Mouse (Mus musculus): Measurements from ENCODE around the gene Ssh3. TPM values are rescaled to one million over a fixed set of nuclear protein-coding genes. Genes with fewer than 3 reads are reported as not detected.

The Ssh3 gene
- polyA plus RNA-seq, 1 experiment from 2014 or later: 22.7 TPM

GRCm38 (mm10) chr19:4290749-4291148 lies 21.8 kb upstream of the Ssh3 start:
- H3K27me3 ChIP-seq (replicated peaks; ENCODE audit: insufficient read depth, low read length): no peaks in the 10 kb centered on the region
- ATAC-seq: no peak
- no peak overlapping the region for H3K27ac ChIP-seq (ENCODE audit: low read length)
- 79% methylated on average over 15 of the region's 15 CpGs for WGBS
- no peak overlapping the region for H3K4me3 ChIP-seq (ENCODE audit: low read depth, low read length)
- TF ChIP-seq EP300 (IDR thresholded peaks at IDR 0.05): no peak
- TF ChIP-seq CTCF (IDR thresholded peaks at IDR 0.05): no peak
- no peaks in the 10 kb centered on the region for H3K9me3 ChIP-seq (ENCODE audit: low read length)
- H3K4me2 ChIP-seq (replicated peaks; ENCODE audit: low read depth, low read length): no peak overlapping the region
- H3K9ac ChIP-seq (replicated peaks; ENCODE audit: low read depth): no peak overlapping the region
- DNase-seq (ENCODE audit: low spot score): no peak
- H3K4me1 ChIP-seq (ENCODE audit: insufficient read depth, low read depth, low read length): no peaks in the 10 kb centered on the region; the same call in 1 of the 2 replicates
- peaks cover 58% of the 10 kb centered on the region for H3K36me3 ChIP-seq (ENCODE audit: insufficient read depth, low read length)

- 40% methylated on average over 7 of the region's 7 CpGs for WGBS
- no peak overlapping the region for H3K27ac ChIP-seq (ENCODE audit: low read length)
Measured at GRCm38 (mm10) chr19:4283653-4284052, 14.7 kb upstream of the Ssh3 start.

GRCm38 (mm10) chr19:4282898-4283553 lies 14.0 kb upstream of the Ssh3 start, which contains the start of gene Ankrd13d:
Gene Ankrd13d, minus strand, starts transcription at chr19:4283137.
- Histone ChIP-seq H3K4me2 (replicated peaks; ENCODE audit: low read depth, low read length) (peak within 1 kb of the TSS; percentile 91), H3K27ac (ENCODE audit: low read length) (no peak within 1 kb of the TSS), H3K27me3 (replicated peaks; ENCODE audit: insufficient read depth, low read length) (no peaks in the 10 kb centered on the region), H3K36me3 (ENCODE audit: insufficient read depth, low read length) (peaks cover 14% of the 10 kb centered on the region; the same call in 1 of the 2 replicates), H3K9ac (replicated peaks; ENCODE audit: low read depth) (no peak within 1 kb of the TSS), H3K9me3 (ENCODE audit: low read length) (no peaks in the 10 kb centered on the region), H3K4me1 (ENCODE audit: insufficient read depth, low read depth, low read length) (no peaks in the 10 kb centered on the region), H3K4me3 (ENCODE audit: low read depth, low read length) (peak within 1 kb of the TSS; percentile 59)
- DNase-seq (ENCODE audit: low spot score) (peak; percentile 94), ATAC-seq (peak; percentile 97)
- WGBS: 2% methylated on average over 46 of the region's 50 CpGs
- TF ChIP-seq EP300 (IDR thresholded peaks at IDR 0.05) (no peak), CTCF (IDR thresholded peaks at IDR 0.05) (peak; percentile 85)

More at GRCm38 (mm10) chr19:4283653-4284052, 14.7 kb upstream of the Ssh3 start:
- no peaks in the 10 kb centered on the region for H3K4me1 ChIP-seq (ENCODE audit: insufficient read depth, low read depth, low read length)
- no peaks in the 10 kb centered on the region for H3K9me3 ChIP-seq (ENCODE audit: low read length)
- H3K9ac ChIP-seq (replicated peaks; ENCODE audit: low read depth): no peak overlapping the region
- peaks cover 18% of the 10 kb centered on the region for H3K36me3 ChIP-seq (ENCODE audit: insufficient read depth, low read length)
- no peaks in the 10 kb centered on the region for H3K27me3 ChIP-seq (replicated peaks; ENCODE audit: insufficient read depth, low read length)
- no peak for TF ChIP-seq EP300 (IDR thresholded peaks at IDR 0.05)
- no peak for TF ChIP-seq CTCF (IDR thresholded peaks at IDR 0.05)
- DNase-seq (ENCODE audit: low spot score): no peak
- ATAC-seq: no peak
- H3K4me2 ChIP-seq (replicated peaks; ENCODE audit: low read depth, low read length): peak overlapping the region; percentile 91
- no peak overlapping the region; the same call in 1 of the 2 replicates for H3K4me3 ChIP-seq (ENCODE audit: low read depth, low read length)

- no peak overlapping the region for H3K4me2 ChIP-seq (replicated peaks; ENCODE audit: low read depth, low read length)
- H3K27ac ChIP-seq (ENCODE audit: low read length): no peak overlapping the region
- H3K4me3 ChIP-seq (ENCODE audit: low read depth, low read length): no peak overlapping the region
- H3K4me1 ChIP-seq (ENCODE audit: insufficient read depth, low read depth, low read length): no peaks in the 10 kb centered on the region
- ATAC-seq: no peak
- no peak for TF ChIP-seq EP300 (IDR thresholded peaks at IDR 0.05)
- TF ChIP-seq CTCF (IDR thresholded peaks at IDR 0.05): no peak
- no peaks in the 10 kb centered on the region for H3K9me3 ChIP-seq (ENCODE audit: low read length)
- WGBS: 94% methylated on average over 9 of the region's 9 CpGs
- H3K36me3 ChIP-seq (ENCODE audit: insufficient read depth, low read length): no peaks in the 10 kb centered on the region
- DNase-seq (ENCODE audit: low spot score): no peak
- no peak overlapping the region for H3K9ac ChIP-seq (replicated peaks; ENCODE audit: low read depth)
- no peaks in the 10 kb centered on the region for H3K27me3 ChIP-seq (replicated peaks; ENCODE audit: insufficient read depth, low read length)
Measured at GRCm38 (mm10) chr19:4280425-4280824, 11.4 kb upstream of the Ssh3 start.

DNA sequence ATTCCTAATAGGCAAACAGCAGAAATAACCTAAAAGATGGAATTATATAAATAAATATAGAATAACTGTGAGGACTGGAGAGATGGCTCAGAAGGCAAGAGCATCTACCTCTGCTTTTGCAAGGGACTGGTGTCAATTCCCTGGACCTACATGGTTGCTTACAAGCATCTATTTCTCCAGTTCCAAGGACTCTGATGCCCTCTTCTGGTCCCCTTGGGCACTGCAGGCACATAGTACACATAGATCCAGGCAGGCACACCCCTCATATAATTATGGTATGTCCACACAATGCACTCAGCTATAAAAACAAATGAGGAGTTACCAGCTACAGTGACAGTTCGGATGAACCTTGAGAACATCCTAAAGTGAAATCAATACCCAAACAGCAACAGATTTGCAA lies 10.5 kb upstream of the Ssh3 start:
- WGBS: 91% methylated on average over 1 of the region's 1 CpGs
- TF ChIP-seq CTCF (IDR thresholded peaks at IDR 0.05): peak; percentile 50
- TF ChIP-seq EP300 (IDR thresholded peaks at IDR 0.05): no peak
- Histone ChIP-seq H3K27me3 (replicated peaks; ENCODE audit: insufficient read depth, low read length) (no peaks in the 10 kb centered on the region), H3K4me3 (ENCODE audit: low read depth, low read length) (no peak overlapping the region), H3K9me3 (ENCODE audit: low read length) (no peaks in the 10 kb centered on the region), H3K27ac (ENCODE audit: low read length) (no peak overlapping the region), H3K4me1 (ENCODE audit: insufficient read depth, low read depth, low read length) (no peaks in the 10 kb centered on the region), H3K36me3 (ENCODE audit: insufficient read depth, low read length) (no peaks in the 10 kb centered on the region), H3K4me2 (replicated peaks; ENCODE audit: low read depth, low read length) (no peak overlapping the region), H3K9ac (replicated peaks; ENCODE audit: low read depth) (no peak overlapping the region)
- ATAC-seq: no peak
- DNase-seq (ENCODE audit: low spot score): no peak

GRCm38 (mm10) chr19:4270972-4271371 lies 2.0 kb upstream of the Ssh3 start:
- ATAC-seq: no peak

More at GRCm38 (mm10) chr19:4270972-4271371, 2.0 kb upstream of the Ssh3 start:
- Histone ChIP-seq H3K36me3 (ENCODE audit: insufficient read depth, low read length) (no peaks in the 10 kb centered on the region), H3K4me3 (ENCODE audit: low read depth, low read length) (no peak overlapping the region), H3K27ac (ENCODE audit: low read length) (no peak overlapping the region), H3K9ac (replicated peaks; ENCODE audit: low read depth) (no peak overlapping the region), H3K4me1 (ENCODE audit: insufficient read depth, low read depth, low read length) (0 out of 2 replicates have a peak, but pooled peaks cover 4% of the 10 kb centered on the region), H3K9me3 (ENCODE audit: low read length) (no peaks in the 10 kb centered on the region), H3K27me3 (replicated peaks; ENCODE audit: insufficient read depth, low read length) (no peaks in the 10 kb centered on the region), H3K4me2 (replicated peaks; ENCODE audit: low read depth, low read length) (no peak overlapping the region)
- 94% methylated on average over 11 of the region's 11 CpGs for WGBS
- DNase-seq (ENCODE audit: low spot score): no peak
- no peak for TF ChIP-seq CTCF (IDR thresholded peaks at IDR 0.05)
- TF ChIP-seq EP300 (IDR thresholded peaks at IDR 0.05): no peak

Data from lung, postnatal 0 days (tissue).